In genomic region chr1:71652551-71653399, GRCm38 (mm10) we compare ENCODE assay signal across 8 mouse cellular contexts. TPM values are rescaled to one million over a fixed set of nuclear protein-coding genes. Genes with fewer than 3 reads are reported as not detected.
DNase-seq lines count a peak whose midpoint lies in the region; ATAC-seq lines count a peak whose summit lies in the region.

Gene Fn1 (minus strand): TSS chr1:71653200.

- H3K4me3 ChIP-seq in limb, embryonic 15.5 days: peak within 1 kb of the TSS; percentile 63
- peak within 1 kb of the TSS; percentile 72 for H3K4me3 ChIP-seq in midbrain, embryonic 16.5 days (ENCODE audit: low read depth, low read length)

- peak within 1 kb of the TSS; percentile 63 for H3K9ac ChIP-seq in limb, embryonic 15.5 days
- peak within 1 kb of the TSS; percentile 65 for H3K9ac ChIP-seq in midbrain, embryonic 16.5 days (ENCODE audit: low read depth, low read length)

- H3K4me2 ChIP-seq in limb, embryonic 15.5 days: peak within 1 kb of the TSS; percentile 75
- H3K4me2 ChIP-seq in midbrain, embryonic 16.5 days (ENCODE audit: low read length): peak within 1 kb of the TSS; percentile 98

- no peak for ATAC-seq in CD4-positive, CD25-positive, alpha-beta regulatory T cell, adult 4 months
- ATAC-seq in erythroblast, adult 5-6 weeks (replicated peaks; ENCODE audit: low FRiP score, poor library complexity, severe bottlenecking): no peak
- peak; percentile 90 for ATAC-seq in limb, embryonic 15.5 days (ENCODE audit: insufficient number of reproducible peaks, low FRiP score, low TSS enrichment, low read depth)
- peak; percentile 90 for ATAC-seq in midbrain, embryonic 16.5 days

- H3K9me3 ChIP-seq in limb, embryonic 15.5 days: no peaks in the 10 kb centered on the region
- no peaks in the 10 kb centered on the region for H3K9me3 ChIP-seq in midbrain, embryonic 16.5 days (replicated peaks; ENCODE audit: control insufficient read depth, low read length, poor library complexity, severe bottlenecking)

- under 1% methylated on average over 63 of the region's 63 CpGs for WGBS in limb, embryonic 15.5 days
- under 1% methylated on average over 63 of the region's 63 CpGs for WGBS in midbrain, embryonic 16.5 days

- H3K4me1 ChIP-seq in limb, embryonic 15.5 days: peaks cover 19% of the 10 kb centered on the region
- peaks cover 8% of the 10 kb centered on the region for H3K4me1 ChIP-seq in midbrain, embryonic 16.5 days (ENCODE audit: control insufficient read depth, insufficient read depth, low read length)

- peak; percentile 9 for DNase-seq in CD4-positive, CD25-positive, alpha-beta regulatory T cell, adult 2 months (ENCODE audit: low read depth, low spot score)
- DNase-seq in heart, adult 9 months (ENCODE audit: low spot score in 2 of 2): peak; percentile 84 to 86
- DNase-seq in kidney, adult 9 months: peak; percentile 36
- peak; percentile 56 to 75 for DNase-seq in spleen, postnatal 4 days (ENCODE audit: low spot score in 2 of 2)

- H3K36me3 ChIP-seq in limb, embryonic 15.5 days: peaks cover 17% of the 10 kb centered on the region
- H3K36me3 ChIP-seq in midbrain, embryonic 16.5 days (ENCODE audit: control insufficient read depth, insufficient read depth, low read length): no peaks in the 10 kb centered on the region

- no peaks in the 10 kb centered on the region for H3K27me3 ChIP-seq in limb, embryonic 15.5 days
- H3K27me3 ChIP-seq in midbrain, embryonic 16.5 days (ENCODE audit: control insufficient read depth, insufficient read depth, low read depth, low read length): peaks cover 13% of the 10 kb centered on the region

- peak within 1 kb of the TSS; percentile 94 for H3K27ac ChIP-seq in limb, embryonic 15.5 days
- H3K27ac ChIP-seq in midbrain, embryonic 16.5 days (ENCODE audit: low read length): no peak within 1 kb of the TSS

RNA-seq across cellular contexts. Expression of gene Fn1, which starts in this region (rescaled TPM):
- polyA plus RNA-seq in CD4-positive, CD25-positive, alpha-beta regulatory T cell, adult 4 months (2017; shearing (Covaris generic)): under 1 TPM; 0.22 to 0.37 TPM
- 147 and 158 TPM in 2 replicates for total RNA-seq in erythroblast, adult 5-6 weeks (2015; ENCODE audit: low replicate concordance)
- 23.0 and 31.9 TPM in 2 replicates for total RNA-seq in erythroblast, adult 5-6 weeks (2017; ENCODE audit: low replicate concordance)
- 183 and 197 TPM in 2 replicates for polyA plus RNA-seq in limb, embryonic 15.5 days (2015; fragmentation: Nextera tagmentation; extraction: Ambion mirVana)
- 26.0 and 28.8 TPM in 2 replicates for polyA plus RNA-seq in midbrain, embryonic 16.5 days (2015; fragmentation: Nextera tagmentation; extraction: Ambion mirVana)

Comparison
In these comparisons a context has a peak if more than half of its experiments do, and no peak if none do; other contexts are left out.
1. RNA of gene Fn1 (polyA plus RNA-seq): 183 to 197 TPM in limb, embryonic 15.5 days and 26.0 to 28.8 TPM in midbrain, embryonic 16.5 days; 0.22 to 0.37 TPM in CD4-positive, CD25-positive, alpha-beta regulatory T cell, adult 4 months; every median in the first group is over 10 times any median in the second.
2. DNase-seq: peak in every context shown above with its lines; median percentile 85 in heart, adult 9 months; 66 in spleen, postnatal 4 days; 36 in kidney, adult 9 months; 9 in CD4-positive, CD25-positive, alpha-beta regulatory T cell, adult 2 months.
3. ATAC-seq: peak in limb, embryonic 15.5 days (single experiment) and midbrain, embryonic 16.5 days (single experiment); none in CD4-positive, CD25-positive, alpha-beta regulatory T cell, adult 4 months (single experiment) and erythroblast, adult 5-6 weeks (single experiment).